Mouse (Mus musculus): ENCODE measurements at regions not wholly inside any gene's neighbourhood (a gene's known extent, or its start where the extent isn't known, plus 50 kb on each side); places are given as distances from the start of the nearest gene placed in this dataset.

- no peak for TF ChIP-seq CTCF (IDR thresholded peaks at IDR 0.05; ENCODE audit: borderline replicate concordance, insufficient read depth, low read depth, low read length)
- TF ChIP-seq POLR2A (IDR thresholded peaks at IDR 0.05; ENCODE audit: borderline replicate concordance, insufficient read depth, low read length) = no peak
These were observed 260.2 kb downstream of the Sv2b start for GRCm38 (mm10) chr7:75048822-75049221.
